Mouse (Mus musculus) heart, adult 9 months (tissue): ENCODE results near the gene Gabpb2.

Source experiments
- DNase-seq, 2 experiments: peaks; one replicate each; pipeline ENCODE4 v3.0.0; 2022; ENCODE audit warnings: low spot score in 2 of 2

Gabpb2 gene

DNA sequence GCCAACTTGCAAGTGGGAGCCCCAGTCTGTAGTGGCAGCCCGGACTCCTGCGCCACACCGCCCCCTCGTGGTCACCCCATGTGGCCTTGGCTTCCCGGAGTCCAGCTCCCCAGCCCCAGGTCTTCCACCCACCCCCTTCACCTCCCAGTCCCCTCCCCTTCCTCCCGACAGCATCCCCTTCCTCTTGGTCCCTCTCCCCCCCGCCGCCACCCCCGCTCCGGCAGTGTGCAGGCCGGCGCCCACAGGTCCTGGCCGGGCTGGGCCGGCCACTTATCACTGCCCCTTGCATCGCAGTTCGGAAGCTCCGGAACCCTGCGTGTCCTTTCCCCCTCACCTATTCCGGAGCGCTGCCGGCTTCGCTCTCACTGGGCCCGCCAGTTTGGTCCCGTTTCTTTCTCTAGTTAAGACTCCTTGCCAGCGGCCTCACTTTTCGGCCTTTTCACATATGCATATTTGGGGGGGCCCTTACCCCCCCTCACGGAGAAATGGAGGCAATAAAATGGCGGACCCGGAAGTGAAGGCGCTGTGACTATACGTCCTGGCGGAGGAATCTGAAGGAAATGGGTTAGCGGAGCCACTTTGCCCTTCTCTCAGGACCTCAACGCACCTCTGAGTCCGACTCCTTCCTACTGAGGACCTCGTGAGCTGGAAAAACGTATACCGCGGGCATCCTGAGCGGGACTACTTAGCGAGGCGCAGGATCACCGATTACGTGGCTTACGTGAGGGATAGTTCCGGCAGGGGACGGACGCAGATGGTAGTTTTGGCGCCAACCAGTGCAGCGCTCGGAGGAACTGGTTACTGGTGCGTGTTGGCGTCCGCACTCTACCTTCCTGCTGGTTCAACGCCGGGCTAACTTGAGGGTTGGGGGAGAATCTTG lies at the start of gene Gabpb2:
Gene Gabpb2, minus strand, starts transcription at position 662 of the 880 bp plus-strand sequence.
- DNase-seq: peak; percentile 94 to 96

DNA sequence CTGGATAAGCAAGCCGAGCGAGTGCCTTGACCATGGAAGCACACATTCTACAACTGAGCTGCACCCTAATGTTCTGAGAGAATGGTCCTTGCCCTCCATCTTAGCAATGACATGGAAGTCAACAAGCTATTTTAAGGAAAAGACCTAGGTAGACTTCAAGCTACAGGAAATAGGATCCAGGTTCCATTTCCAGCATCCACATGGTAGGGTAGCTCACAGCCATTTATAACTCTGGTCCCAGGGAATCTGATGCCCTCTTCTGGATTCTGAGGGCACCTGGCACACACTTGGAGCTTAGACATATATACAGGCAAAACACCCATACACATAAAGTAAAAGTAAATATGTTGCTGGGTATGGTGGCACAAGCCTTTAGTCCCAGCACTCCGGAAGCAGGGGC lies 48.3 kb upstream of the Gabpb2 start:
- no peak for DNase-seq

DNA sequence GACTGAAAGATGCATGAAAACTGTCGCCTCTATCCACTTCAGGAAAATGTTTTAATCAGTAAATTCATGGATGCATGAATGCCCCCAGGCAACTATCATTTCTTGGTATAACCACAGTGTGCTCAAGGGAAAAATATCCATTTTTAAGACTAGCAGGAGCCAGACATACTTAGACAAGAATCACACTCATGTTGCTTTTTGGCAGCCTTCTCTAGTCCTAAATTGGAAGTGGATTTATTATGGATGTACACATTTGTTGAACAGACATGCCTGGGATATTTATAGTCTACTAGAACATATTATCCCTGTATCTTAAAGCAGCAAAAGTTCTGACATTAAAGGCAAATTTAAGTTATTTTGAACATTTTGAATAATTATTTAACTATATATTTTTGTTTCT lies 47.0 kb upstream of the Gabpb2 start:
- no peak for DNase-seq

DNA sequence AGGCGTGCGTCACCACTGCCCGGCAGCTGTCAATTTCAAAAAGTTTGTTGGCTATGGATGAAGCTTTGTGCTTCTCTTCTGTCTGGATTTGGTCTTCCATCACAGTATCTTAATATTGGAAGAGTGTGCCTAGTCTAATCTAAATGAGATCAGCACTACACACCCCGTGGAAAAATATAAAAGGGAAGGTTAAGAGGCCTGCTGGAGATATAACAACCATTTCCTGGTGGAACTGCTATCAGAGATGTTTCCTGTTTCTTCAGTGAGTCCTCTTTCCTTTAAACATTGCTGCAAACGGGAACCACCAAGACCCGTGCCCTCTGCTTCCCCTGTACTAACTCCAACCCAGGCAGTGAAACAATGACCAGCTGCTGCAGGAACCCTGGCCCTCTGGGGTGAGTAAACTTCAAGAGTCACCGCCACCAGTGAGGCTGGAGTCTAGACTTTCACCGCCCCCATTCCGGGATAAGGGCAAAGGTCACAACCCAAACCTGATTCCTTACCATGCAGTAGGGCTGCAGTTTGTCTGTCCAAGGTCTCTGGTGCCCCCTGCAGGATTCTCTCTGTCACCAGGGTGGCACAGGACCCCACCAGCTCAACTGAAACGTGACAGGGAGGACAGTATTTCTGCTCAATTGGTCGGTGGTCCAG lies 45.5 kb upstream of the Gabpb2 start:
- DNase-seq: peak; percentile 47 to 57

DNA sequence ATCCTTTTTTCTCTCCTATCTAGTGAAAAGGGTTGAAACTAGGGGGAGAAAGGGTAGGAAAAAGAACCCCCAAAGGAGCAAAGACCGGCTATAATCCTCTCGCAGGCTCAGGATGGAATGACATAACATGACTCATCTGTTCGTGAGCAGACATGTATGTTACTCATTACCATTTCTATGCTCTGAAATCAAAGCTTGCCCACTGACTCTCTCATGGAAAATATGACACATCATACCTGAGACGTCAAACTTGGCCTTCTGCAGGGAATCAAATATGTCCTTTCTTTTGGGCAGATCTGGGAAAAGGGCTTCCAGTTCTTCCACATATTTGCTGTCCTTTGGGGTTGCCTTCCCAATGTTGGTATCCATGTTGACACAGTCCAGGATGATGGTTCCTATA lies 44.3 kb upstream of the Gabpb2 start:
- no peak for DNase-seq

DNA sequence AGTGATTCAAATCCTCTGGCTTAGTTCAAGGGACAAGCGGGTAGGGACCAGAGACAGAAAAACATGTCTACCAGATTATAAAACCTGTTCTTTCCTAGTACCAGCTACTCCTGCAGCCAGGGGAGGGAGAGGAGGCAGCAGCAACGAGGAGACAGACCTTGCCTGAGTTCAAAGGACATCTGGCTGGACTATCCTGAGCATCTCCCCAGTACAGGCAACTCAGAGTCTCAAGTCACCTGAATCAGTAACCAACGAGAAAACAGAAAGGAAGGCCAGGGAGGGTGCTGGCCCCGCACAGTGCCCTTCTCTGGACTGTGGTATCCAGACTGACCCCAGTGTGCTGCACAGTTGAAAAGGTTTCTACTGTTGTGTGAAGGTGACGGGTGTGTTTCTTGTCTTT lies 39.2 kb upstream of the Gabpb2 start:
- DNase-seq: no peak

DNA sequence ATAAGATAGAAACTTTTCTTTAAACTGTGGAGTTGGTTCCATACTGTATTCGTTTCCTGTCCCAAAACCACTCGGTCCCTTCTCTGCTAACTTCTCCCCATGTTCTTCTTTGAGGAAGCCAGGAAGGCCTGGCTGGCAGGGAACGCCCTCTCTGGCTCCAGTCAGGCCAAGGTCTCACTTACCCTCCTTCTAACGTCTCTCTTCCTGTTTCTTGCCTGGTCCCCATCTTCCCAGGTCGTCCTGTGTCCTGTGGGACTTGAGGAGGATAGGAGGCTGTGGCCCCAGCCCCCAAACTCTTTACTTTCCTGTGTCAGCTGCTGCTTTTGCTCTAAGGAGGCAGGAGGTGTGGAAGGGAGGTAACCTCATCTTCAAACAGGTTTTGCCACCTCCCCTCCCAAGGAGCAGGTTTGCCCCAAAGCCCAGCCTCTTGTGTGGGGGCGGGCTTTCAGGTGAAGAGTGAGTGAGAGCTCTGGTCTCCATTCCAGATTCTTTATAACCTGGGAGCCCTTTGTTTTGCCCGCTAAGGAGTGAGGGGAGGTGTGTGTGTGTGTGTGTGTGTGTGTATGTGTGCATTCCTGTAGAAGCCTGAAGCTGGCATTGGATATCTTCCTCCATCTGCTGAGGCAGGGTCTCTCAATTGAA lies 33.2 kb upstream of the Gabpb2 start, which contains the start of gene Bnipl:
Gene Bnipl, minus strand, starts transcription at position 411 of the 642 bp plus-strand sequence.
- DNase-seq: no peak

DNA sequence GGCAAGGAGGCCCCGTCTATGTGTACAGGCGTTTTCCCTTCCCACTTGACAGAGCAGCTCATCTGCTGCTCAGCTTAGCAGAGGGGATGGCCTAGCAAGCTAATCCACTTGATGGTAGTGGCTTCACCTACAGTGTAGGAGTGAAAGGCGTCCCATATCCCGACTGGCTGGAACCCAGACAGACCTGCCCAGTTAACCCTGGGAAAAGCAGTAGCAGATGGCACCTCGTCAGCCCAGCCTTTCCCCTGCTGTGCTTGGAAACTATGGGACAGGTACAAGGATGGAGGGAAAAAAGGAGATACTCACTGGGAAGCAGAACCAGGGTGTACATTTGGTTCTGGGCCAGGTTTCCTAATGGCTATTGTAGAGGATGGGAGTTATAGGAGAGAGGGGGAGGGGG lies 32.6 kb upstream of the Gabpb2 start:
- no peak for DNase-seq

DNA sequence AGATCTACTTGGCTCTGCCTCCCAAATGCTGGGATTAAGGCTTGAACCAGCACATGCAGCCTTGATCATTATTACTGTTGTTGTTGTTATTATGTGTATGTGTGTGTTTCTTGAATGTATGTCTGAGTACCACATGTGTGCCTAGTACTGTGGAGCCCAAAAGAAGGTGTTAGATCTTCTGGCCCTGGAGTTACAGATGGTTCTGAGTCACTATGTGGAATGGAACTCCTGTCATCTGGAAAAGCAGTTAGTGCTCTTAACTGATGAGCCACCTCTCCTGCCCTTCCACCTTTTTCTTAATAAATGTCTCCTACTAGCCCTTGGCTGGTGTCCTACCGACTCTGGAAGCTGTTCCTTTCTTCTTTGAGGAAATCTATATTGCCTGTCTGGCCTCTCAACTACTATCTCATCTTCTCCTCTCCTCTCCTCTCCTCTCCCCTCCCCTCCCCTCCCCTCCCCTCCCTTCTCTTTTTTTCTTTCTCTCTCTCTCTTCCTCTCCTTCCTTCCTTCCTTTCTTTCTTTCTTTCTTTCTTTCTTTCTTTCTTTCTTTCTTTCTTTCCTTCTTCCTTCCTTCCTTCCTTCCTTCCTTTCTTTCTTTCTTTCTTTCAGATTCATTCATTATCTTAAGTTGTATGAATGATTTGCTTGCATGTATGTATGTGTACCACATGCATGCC lies 30.1 kb upstream of the Gabpb2 start:
- DNase-seq: no peak

DNA sequence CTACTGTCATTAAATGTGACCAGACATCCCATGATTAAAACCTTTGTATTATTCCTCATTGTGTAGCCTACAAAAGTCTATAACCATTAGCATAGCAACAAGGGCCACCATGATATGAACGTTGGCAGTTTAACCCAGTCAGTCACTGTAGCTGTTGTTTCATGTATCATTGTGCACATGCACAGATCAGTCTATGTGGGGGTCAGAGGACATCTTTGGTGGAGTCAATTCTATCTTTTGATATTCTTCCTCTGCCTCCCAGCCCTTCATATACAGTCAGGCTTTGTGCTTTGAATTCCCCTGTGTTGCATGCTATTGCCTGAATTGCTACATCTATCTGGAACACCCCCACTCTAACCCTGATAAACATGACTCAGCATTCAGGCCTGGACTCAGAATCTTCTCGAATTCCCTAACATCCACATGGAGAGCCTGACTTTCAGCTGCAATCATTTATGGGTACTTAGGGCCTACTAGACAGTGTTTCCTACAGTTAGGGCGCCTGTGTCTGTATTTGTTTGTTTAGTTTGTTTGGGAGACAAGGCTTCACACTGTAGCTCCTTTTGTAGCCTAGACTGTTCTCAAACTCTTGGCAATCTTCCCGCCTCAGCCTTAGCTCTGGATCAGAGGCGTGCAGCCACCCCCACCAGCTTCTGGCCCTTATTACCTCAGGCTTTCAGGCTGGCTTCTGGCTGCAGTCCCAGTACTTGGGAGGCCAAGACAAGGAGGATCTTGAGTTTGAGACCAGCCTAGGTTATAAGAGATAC lies 28.9 kb upstream of the Gabpb2 start:
- peak; percentile 23 to 29 for DNase-seq

DNA sequence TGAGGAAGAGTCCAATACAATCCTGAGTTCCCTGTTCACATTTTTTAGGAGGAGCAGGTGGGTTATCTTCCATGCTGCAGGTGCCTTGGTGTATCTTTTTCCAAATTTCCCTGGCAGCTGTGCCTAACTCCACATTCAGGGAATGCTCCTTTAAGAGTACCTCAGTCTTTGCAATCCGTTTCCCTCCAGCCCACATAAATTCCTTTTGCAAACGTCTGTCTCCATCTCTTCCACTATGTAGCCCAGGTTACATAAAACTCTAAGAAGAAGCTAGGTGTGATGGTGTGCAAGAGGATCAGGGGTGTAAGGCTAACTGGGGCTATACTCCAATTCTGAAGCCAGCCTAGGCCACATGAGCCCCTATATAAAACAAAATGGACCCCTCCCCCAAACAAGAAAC lies 25.4 kb upstream of the Gabpb2 start:
- DNase-seq: no peak

DNA sequence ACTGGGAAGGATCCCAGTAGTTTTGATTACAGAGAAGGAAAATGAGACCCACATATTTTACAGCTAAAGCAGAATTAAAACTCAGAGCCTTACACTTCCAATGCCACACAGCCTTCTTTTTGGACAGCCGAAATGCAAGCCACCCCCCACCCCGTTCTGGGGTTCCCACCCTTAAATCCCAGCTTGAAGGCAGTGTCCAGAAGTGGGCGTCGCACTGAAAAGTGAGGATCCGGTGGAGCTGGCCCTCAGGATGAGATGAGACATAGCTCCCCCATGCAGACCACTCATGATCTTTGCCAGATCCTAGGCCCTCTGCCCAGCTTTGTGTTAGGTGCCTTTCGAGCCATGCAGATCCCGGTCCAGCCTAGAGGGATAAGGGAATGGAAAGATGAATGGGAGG lies 23.8 kb upstream of the Gabpb2 start, which contains the start of gene Gm128:
Gene Gm128, minus strand, starts transcription at position 101 of the 400 bp plus-strand sequence.
- DNase-seq: no peak

DNA sequence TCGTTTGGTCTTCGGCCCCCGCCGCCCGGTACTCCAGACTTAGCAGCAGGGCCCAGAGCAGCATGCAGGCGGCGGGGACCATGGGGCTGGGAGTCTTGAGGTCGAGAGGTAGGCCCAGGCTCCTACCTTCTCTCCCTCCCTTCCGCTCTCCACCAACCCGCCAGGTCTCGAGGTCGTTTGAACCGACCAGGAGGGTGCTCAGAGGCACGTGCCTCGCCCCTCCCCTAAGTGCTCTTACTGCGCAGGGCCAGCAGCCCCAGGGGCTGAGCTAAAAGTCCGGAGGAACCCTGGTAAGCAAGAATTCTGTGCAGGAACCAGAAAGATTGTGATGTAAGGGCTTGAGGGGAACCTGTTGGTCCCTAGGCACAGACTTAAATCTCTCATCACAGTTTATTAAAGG lies 23.2 kb upstream of the Gabpb2 start:
- no peak for DNase-seq

DNA sequence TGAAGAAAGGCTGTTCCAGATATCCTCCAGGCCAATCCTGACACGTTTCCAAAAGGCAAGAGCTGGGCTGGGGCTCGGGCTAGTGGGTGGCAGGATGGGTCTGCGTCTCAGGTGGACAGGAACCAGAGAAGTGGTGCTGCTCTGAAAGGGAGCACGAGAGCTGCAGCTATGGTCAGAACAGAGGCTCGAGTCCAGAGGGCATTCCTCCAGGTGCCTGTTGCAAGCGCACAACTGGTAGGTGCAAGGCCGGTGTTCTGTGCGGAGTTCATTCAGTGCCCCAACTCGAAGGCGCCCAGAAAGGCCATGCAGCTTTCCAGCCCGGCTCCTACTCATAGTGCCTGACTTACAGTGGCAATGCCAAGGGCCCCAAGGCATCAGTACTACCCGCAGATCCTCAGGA lies 22.3 kb upstream of the Gabpb2 start:
- no peak for DNase-seq

DNA sequence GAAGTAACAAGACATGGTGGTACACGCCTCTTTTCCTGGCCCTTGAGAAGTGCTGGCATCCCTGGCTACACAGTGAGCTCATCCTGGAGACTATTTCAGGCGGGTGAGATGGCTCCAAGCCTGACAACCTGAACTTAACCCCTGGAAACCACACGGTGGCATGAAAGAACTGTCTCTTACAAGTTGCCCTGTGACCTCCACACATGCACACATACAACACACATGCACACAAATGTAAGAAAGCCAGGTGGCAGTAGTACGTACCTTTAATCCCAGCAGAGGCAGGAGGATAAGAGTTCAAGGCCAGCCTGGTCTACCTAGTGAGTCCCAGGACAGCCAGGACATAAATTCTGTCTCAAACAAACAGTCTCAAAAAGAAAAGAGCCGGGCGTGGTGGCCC lies 21.3 kb upstream of the Gabpb2 start:
- no peak for DNase-seq

DNA sequence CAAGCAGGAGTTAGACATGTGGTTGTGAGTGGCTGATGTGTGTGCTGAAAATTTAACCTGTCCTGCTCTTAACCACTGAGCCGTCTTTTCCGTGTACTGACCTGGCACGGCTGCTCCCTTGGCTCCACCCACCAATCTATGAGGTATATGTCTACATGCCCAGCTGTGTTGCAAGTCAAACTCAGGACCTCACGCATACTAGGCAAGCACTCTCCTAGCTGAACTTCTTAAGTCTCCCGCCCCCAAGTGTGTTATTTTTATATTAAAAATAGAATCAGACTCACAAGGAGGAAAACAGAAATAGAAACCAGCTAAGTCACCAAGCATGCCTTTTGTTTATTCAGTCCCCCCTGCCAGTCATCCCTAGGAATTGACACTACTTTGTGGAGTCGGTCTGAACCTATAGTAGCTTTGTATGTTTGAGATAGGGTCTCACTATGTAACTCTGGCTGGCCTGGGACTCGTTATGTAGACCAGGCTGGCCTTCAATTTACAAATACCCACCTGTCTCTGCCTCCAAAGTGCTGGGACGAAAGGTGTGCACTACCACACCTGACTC lies 19.9 kb upstream of the Gabpb2 start:
- DNase-seq: no peak

DNA sequence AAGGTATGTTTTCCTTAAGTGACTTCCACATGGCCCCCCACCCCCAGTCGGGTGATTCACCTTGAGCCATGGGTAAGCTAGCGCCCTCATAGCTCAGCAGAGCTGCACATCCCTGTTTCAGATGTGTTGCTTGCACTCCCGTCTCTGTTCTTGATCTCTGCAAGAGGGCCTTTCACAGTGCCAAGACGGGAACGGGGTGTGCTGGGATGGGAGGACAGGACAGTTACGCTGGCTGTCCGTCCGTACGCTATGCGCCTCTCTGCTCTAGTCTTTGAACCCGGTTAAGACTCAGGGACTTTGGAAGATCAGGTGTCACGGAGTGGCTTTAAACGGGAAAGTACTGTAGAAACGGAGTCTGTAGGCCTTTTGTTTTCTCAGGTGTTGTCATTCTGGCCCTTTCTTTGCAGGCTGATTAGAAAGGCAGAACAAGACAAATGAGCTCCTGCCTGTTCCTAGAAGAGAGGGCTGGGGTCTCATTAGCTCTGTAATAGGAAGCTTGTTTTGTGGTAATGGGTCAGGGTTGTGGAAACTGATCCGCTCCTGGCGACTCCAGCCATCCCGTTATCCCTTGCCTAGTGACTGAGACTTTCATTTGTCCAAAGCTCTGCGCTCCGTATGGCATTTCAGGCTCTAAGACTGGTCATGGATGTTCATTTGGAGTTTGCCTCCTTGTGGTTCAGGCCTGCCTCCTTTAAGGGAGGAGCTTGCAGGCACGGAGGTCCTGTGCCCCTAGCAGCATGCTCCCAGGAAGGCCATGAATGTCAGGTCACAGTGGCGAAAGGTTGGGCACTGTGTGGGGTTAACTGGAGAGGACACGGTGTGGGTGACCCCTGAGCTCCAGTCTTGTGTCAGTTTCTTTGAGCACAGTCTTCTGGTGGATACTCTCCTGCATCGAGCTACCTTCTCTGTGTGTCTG lies 17.9 kb upstream of the Gabpb2 start:
- no peak for DNase-seq

DNA sequence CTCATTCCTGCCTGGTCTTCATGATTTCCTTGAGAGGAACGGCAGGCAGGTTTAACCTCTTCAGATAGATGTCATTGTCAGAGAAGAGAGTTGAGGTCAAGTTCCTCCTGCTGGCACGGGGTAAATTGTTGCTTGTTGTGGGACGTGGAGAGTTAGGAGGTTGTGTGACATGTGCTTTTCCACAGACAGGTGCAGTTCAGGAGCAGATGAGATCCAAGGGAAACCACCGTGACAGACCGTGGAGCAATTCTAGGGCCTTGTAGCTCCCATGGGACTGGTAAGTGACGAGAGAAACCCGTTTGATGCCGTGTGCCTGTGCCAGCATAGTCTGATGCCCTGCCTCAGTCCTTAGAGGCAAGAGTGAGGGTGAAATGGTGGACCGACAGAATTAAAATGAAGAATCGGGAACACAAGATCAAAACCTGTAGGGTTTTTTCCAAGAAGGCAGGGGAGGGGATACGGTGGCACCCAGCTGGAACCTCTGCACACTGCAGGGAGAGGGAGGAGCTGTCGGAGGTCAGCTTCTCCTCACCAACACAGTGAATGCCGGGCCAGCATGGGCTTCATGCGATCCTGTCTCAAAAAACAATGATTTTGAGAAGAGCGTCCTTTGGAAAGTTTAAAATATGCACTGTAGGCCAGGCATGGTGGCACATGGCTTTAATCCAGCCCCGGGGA lies 15.7 kb upstream of the Gabpb2 start:
- no peak for DNase-seq

DNA sequence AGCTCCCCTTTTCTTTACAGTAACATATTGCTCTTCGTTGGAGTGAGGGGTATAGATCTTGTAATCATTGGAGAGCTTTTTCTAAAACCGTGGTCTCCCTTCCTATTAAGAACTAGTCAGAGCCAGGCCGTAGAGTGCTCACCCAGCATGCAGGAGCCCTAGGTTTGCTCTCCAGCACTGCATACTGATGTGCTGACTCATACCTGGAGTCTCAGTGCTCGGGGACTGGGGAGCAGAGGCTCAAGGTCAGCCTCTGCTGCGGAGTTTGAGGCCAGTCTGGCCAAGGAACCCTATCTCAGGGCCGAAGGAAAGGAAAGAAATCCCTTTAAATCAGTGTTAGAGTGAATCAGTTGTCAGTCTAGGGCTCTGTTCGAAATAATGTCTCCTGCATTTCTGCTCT lies 15.1 kb upstream of the Gabpb2 start:
- no peak for DNase-seq
